Mouse (Mus musculus) B cell, adult 2 months (primary cell): ENCODE data around the gene Chic2.
A peak's percentile ranks its signal among the peaks of the same experiment; 100 is the strongest.

Experiments
- DNase-seq, 2 experiments: peaks; one replicate each; pipeline ENCODE4 v3.0.0; 2022

The Chic2 gene

GRCm38 (mm10) chr5:74974061-74974581 lies 70.5 kb downstream of the Chic2 start:
- DNase-seq = no peak

DNA sequence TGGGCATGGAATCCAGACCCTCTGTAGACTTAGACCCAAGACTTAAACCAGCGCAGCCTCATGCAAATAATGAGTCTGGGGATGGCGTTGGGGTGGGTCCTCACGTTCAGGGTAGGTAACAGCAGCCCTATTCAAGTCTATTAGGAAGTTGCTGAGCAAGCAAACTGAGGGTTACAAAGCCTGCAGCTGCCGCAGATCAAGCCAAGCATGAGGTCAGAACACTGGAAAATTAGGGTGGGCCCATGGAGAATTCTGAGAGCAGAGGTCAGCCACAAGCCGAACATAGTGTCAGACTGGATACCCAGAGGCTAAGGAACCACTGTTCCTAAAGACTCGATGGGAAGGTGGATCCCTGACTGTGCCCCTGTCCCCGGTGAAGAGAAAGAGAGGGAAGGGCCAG lies 73.2 kb downstream of the Chic2 start:
- DNase-seq = no peak

DNA sequence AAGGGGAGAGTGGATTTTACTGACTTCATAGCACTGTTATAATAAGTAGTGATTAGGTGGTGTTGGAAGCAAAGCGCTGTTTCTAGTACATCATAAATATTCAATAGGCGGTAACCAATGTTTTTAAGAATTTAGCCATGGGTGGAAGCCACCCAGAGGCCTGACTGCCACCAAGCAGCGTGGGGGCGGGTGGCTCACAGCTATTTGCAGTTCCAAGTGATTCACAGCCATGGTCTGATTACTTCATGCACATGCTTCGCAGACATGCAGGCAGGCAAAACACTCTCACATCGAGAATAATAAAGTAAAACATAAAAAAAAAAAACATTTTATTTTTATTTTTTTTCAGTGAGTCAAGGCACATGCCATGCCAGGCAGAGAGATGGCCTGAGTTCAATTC lies 75.2 kb downstream of the Chic2 start:
- DNase-seq = no peak

DNA sequence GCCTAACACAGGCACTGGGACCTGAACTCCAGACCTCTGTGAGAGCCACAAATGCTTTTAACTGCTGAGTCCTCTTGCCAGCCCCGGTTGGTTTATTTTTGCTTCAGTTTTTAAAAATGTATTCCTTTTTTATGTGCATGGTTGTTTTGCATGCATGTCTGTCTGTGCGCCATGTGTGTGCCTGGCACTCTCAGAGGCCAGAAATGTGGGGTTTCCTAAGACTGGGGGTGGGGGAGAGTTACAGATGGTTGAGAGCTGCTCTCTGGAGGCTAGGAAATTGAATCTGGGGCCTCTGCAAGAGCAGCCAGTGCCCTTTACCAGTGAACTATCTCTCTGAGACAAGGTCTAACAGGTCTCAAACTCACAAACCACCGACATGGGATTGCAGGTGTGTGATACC lies 76.7 kb downstream of the Chic2 start:
- DNase-seq = no peak

DNA sequence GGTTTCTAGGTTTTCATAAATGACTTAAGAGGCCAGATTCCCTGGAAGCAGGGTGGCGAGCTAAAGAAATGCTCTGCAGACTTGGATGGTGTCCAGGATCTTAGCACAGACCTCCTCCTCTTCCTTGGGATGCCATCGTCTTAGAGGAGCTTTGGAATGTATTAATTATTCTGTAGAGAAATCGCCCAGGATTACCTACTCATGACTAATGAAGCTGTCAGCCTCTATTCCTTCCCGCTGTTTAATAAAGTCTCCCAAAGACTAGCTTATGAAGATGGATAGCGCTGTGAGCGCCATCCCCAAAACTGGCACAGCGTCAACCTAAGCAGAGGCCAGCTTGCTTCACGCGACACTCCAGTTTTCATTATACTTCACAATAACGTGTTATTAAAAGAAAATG lies 77.7 kb downstream of the Chic2 start:
- DNase-seq = no peak

DNA sequence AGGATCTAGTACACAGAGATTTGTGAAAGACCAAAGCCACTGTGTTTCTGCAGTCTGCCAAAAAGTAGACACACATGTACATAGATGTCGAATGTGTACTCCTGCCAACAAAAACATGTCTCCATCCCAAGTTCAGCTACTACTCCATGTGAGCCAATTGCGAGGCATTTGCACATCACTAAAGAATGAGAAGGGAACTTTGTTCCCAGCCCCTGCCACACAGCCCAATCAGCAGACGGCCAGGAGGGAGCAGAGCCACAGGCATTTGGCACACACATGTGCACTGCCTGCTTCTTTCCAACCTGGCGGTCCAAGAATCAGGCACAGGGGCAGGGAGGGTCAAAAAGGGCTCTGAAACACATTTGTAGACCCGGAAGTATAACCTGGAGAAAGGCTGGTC lies 81.8 kb downstream of the Chic2 start:
- no peak for DNase-seq

GRCm38 (mm10) chr5:74960840-74961543 lies 83.6 kb downstream of the Chic2 start:
- peak; percentile 26 to 35 for DNase-seq

- DNase-seq = no peak
Observed at GRCm38 (mm10) chr5:74960306-74960705, 84.3 kb downstream of the Chic2 start.

GRCm38 (mm10) chr5:74957293-74958076 lies 87.1 kb downstream of the Chic2 start:
- DNase-seq = no peak

DNA sequence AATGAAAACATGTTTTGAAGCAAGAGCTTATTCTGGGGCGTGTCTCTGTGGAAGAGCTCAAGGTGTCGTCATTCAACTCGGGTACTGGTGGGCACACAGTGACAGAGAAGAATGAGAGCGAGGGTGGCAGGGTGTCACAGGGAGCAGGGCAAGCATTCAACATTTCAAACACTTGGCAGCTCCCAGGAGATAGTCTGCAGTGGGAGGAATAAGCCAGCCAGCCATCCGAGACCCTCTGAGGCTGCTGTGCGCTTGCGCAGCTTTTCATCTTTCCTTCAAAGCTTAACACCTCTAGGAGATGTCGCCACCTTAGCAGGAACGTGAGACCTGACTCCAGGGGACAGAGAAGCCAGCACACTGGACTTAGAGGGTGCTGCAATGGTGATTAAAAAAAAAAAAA lies 88.2 kb downstream of the Chic2 start:
- DNase-seq = no peak

GRCm38 (mm10) chr5:74955565-74955964 lies 89.0 kb downstream of the Chic2 start:
- DNase-seq = no peak

DNA sequence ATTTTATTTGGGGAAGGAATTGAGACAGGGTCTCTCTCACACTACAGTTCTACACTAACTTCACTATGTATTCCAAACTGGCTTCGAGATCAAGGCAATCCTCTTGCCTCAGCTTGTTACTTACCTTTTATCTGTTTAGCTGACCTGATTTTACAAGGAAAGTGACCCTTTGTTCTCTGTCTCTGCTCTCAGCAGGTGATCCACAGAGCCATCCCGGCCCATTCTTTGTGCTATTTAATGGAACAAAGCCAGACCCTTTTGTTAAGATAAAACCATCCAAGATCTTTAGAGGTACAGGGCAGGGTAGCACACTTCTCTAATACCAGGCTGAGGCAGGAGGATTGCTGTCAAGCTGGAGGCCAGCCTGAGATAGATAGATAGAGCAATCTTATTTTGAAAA lies 91.6 kb downstream of the Chic2 start:
- DNase-seq = no peak

DNA sequence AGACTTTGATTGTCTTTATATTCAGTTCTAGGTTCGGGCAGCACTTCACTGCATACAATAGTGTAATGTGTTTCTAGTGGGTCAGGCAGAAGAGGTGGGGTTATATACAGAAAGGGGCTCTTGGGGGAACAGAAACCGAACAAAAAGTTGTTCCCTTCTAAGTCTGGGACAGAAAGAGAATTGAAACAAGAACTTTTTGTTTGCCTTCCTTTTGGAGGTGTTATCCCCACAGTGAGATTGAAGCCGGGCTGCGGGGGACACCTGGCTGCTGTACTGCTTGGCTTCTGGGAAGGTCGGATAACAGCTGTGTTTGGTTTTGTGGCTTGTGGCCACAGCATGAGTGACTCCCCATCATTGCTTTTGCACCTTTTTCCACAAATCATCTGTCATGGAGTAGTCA lies 93.2 kb downstream of the Chic2 start:
- DNase-seq = no peak

DNA sequence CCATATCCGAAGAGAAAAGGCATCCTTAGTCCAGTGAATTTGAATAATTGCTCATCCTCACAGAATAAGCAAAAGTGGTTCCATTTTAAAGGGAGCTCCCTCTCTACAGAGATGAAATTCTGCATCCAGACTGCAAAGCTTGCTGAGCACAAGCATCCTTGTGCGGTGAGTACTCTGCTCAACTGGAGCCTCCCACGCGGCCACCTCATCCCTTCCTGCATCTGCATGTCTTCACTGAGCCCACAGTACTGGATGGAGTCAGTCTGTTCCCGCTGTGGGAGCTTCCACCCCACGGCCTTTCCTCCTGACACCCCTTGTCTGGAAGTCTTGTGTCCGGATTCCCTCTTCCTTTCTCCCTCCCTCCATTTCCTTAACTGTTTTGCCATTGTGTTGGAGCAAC lies 95.3 kb downstream of the Chic2 start:
- no peak for DNase-seq

DNA sequence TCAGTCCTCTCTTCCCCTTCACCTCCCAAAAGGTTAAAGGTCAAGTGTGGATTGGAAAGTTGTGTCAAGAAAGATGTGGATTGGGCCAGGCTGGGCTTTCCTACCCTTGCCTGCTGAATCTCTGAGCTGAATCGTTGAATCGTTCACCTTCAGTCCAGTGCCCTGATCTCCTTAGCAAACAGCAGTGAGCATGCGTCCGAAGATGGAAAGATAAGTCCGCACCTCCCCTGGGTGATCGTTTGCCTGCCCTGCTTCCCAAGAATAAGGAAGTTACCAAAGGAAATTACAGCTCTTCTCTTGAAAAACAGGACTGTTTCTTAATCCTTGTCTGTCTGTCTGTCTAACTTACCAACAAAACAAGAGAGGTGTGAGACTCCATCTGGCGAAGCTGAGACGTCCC lies 96.1 kb downstream of the Chic2 start:
- no peak for DNase-seq
